Mouse (Mus musculus): Measurements from ENCODE around the gene Hspa12a. TPM values are rescaled to one million over a fixed set of nuclear protein-coding genes. Genes with fewer than 3 reads are reported as not detected.

The Hspa12a gene
- polyA plus RNA-seq, 1 experiment from 2014 or later, result 35.4 TPM

DNA sequence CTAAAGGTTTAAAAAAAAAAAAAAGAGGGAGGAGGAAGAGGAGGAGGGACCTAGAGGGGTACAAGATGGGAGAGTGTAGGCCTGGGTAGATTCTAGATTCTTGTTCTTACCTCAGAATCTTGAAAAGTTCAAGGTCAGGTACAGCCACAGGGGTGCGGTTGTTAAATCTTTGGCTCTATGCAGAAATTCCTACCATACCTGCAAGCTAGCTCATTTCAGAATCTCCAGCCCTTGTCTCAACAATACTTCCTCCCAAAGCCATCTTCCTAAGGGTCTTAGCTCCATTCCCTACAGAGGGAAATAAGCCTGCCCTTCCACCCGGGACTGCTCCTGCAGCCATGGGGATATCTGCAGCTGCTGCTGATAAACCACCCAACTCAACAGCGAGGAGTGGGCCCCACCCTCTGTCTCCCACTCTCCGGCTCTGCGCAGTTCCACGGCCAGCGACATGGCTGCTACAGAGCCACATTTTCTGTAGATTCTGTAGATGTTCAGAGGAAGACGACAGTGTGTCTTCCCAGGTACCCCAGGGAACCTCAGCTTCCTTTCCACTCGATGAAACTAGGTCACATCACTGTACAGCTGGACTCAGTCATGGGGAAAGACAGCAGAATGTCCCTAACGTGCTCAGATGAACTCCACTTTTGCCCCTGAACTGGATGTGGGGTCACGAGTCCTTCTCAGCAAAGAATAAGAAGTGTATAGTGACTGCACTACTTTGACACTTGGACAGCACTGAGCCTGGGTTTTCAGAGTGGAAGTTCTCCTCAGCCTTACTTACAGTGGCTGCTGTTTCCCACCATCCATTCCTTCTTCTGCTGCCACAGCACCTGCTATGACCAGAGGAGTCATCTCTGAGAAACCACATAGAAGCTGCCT, 70.8 kb downstream of the Hspa12a start:
- 78% methylated on average over 11 of the region's 11 CpGs for WGBS
- H3K9me3 ChIP-seq, result no peaks in the 10 kb centered on the region

DNA sequence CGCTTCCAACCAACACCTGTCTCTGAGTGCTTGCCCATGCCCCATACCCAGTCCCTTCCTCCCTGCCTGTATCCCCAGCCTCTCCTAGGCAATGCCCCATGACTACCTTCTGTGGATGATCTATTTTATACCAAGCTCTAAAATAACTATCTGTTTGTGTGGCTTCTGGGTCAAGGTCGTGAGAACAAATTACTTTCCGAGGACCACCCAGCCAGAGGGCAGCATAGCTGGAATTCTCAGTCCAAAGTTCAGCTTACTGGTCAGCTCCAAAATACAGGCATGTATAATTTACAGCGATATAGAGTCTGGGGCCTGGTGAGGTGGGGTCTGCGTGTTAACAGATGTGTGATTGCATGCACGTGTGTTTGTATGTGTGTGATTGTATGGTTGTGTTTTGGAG, 71.6 kb downstream of the Hspa12a start:
- no peak overlapping the region for H3K27ac ChIP-seq
- no peaks in the 10 kb centered on the region for H3K4me1 ChIP-seq (replicated peaks)
- no peaks in the 10 kb centered on the region for H3K36me3 ChIP-seq
- H3K9me3 ChIP-seq, result no peaks in the 10 kb centered on the region
- no peak overlapping the region for H3K4me2 ChIP-seq (replicated peaks)
- no peak overlapping the region for H3K9ac ChIP-seq (replicated peaks)
- ATAC-seq, result no peak
- no peak overlapping the region for H3K4me3 ChIP-seq (replicated peaks)
- WGBS, result 85% methylated on average over 6 of the region's 6 CpGs
- no peaks in the 10 kb centered on the region for H3K27me3 ChIP-seq

More for the DNA sequence above, 70.8 kb downstream of the Hspa12a start:
- Histone ChIP-seq H3K27me3 (no peaks in the 10 kb centered on the region), H3K27ac (no peak overlapping the region), H3K4me2 (replicated peaks) (no peak overlapping the region), H3K9ac (replicated peaks) (no peak overlapping the region), H3K36me3 (no peaks in the 10 kb centered on the region), H3K4me1 (replicated peaks) (no peaks in the 10 kb centered on the region), H3K4me3 (replicated peaks) (no peak overlapping the region)
- ATAC-seq, result no peak

DNA sequence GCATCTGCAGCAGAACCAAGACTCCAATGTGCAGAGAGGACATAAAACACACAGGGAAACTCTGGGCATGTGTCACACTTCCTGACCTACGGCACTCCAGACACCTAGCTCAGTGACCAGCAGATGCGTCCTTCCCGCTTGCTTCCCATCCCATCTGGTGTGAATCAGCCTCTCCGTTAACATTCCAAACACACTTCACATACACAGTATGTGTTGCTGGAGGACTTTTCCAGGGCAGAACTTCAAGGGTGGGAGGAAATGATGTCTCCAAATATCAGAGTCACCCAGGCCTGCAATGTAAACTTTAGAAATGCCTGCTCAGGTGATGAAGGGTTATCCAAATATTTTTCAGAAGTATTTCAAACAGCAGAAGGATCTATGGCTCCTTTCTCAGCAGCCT, 76.8 kb downstream of the Hspa12a start:
- ATAC-seq, result no peak
- H3K4me3 ChIP-seq (replicated peaks), result no peak overlapping the region
- H3K4me1 ChIP-seq (replicated peaks), result no peaks in the 10 kb centered on the region
- H3K27ac ChIP-seq, result no peak overlapping the region
- 86% methylated on average over 4 of the region's 4 CpGs for WGBS
- no peaks in the 10 kb centered on the region for H3K36me3 ChIP-seq
- H3K4me2 ChIP-seq (replicated peaks), result no peak overlapping the region
- H3K27me3 ChIP-seq, result no peaks in the 10 kb centered on the region
- no peaks in the 10 kb centered on the region for H3K9me3 ChIP-seq
- H3K9ac ChIP-seq (replicated peaks), result no peak overlapping the region

DNA sequence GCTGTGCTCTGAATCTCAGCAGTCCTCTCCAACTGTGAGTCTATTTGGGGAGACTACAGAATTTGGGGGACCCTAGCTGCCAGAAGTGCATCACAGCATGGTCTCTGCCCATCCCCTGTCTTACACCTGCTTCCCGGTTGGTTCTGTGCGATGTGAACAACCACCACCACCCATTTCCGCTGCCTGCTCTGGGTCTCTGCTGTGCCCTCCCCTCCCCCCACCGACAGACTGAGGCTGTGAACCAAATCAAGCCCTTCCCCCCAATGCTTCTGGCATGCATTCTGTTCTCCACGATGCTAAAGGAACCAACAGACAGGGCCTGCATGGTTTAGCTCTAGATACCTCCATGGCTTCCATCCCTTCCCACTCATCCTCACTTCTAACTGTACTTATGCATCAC, 78.2 kb downstream of the Hspa12a start:
- Histone ChIP-seq H3K4me1 (replicated peaks) (peaks cover 12% of the 10 kb centered on the region), H3K36me3 (no peaks in the 10 kb centered on the region), H3K27me3 (no peaks in the 10 kb centered on the region), H3K4me3 (replicated peaks) (no peak overlapping the region), H3K4me2 (replicated peaks) (no peak overlapping the region), H3K27ac (no peak overlapping the region), H3K9ac (replicated peaks) (no peak overlapping the region), H3K9me3 (no peaks in the 10 kb centered on the region)
- 47% methylated on average over 5 of the region's 5 CpGs for WGBS
- ATAC-seq, result no peak

DNA sequence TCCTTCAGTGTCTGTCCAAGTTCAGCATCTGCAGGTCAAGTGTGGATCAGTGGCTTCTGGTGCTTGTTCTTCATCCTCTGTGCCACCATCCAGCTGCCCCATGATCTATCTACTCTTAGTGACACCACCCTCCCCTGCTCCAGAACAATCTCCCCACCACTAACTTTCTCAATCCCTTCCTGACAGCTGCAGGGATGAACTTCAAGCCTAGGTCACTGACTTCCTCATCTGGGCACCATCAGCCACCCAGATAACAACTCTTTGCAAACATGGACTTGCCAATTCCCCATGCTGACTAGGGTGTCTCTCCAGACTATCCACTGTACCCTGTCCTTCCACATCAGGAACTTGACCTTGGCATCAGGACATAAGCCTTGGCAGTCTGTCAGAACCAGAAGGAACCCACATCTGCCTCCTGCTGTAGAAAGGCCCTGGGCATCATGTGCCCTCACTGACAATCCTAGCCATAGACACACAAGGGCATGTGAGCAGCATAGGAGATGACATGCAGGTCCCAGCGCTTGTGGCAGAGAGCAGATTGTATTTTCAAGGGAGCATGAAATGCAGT, 79.4 kb downstream of the Hspa12a start:
- H3K4me3 ChIP-seq (replicated peaks), result no peak overlapping the region
- H3K27me3 ChIP-seq, result no peaks in the 10 kb centered on the region
- no peaks in the 10 kb centered on the region for H3K9me3 ChIP-seq
- H3K4me1 ChIP-seq (replicated peaks), result peaks cover 23% of the 10 kb centered on the region
- no peak overlapping the region for H3K9ac ChIP-seq (replicated peaks)
- no peak overlapping the region for H3K27ac ChIP-seq
- H3K36me3 ChIP-seq, result no peaks in the 10 kb centered on the region
- no peak overlapping the region for H3K4me2 ChIP-seq (replicated peaks)
- 97% methylated on average over 1 of the region's 1 CpGs for WGBS
- ATAC-seq, result no peak

DNA sequence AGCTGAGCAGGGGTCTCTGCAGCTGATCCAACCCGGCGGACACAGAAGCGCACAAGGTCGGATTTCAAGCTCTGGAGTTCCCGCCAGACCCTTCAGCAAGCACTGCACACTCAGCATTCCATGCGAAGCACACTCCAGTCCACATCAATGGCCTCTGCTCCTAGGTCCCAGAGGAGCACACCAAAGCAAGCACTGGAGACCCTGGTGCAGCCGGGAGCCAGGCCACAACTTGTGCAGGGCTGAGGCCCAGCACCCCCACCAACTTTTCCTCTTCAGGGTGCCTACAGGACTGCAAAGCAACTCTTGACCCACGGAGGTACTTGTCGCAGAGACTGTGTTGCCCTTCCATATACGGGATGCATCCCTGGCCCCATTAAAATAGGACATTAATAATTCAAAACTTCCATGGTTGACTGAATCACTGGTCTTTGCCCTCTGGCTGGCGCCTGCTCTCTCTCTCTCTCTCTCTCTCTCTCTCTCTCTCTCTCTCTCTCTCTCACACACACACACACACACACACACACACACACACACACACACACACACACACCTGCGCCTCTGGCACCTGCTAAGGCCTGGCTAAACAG, 82.2 kb downstream of the Hspa12a start:
- H3K9me3 ChIP-seq, result no peaks in the 10 kb centered on the region
- no peaks in the 10 kb centered on the region for H3K27me3 ChIP-seq
- H3K36me3 ChIP-seq, result no peaks in the 10 kb centered on the region
- H3K9ac ChIP-seq (replicated peaks), result peak overlapping the region; percentile 68; the same call in 1 of the 2 replicates
- peak overlapping the region; percentile 69 for H3K4me2 ChIP-seq (replicated peaks)
- 13% methylated on average over 12 of the region's 12 CpGs for WGBS
- peak overlapping the region; percentile 70 for H3K27ac ChIP-seq
- ATAC-seq, result peak; percentile 70
- peaks cover 32% of the 10 kb centered on the region for H3K4me1 ChIP-seq (replicated peaks)
- H3K4me3 ChIP-seq (replicated peaks), result peak overlapping the region; percentile 56

DNA sequence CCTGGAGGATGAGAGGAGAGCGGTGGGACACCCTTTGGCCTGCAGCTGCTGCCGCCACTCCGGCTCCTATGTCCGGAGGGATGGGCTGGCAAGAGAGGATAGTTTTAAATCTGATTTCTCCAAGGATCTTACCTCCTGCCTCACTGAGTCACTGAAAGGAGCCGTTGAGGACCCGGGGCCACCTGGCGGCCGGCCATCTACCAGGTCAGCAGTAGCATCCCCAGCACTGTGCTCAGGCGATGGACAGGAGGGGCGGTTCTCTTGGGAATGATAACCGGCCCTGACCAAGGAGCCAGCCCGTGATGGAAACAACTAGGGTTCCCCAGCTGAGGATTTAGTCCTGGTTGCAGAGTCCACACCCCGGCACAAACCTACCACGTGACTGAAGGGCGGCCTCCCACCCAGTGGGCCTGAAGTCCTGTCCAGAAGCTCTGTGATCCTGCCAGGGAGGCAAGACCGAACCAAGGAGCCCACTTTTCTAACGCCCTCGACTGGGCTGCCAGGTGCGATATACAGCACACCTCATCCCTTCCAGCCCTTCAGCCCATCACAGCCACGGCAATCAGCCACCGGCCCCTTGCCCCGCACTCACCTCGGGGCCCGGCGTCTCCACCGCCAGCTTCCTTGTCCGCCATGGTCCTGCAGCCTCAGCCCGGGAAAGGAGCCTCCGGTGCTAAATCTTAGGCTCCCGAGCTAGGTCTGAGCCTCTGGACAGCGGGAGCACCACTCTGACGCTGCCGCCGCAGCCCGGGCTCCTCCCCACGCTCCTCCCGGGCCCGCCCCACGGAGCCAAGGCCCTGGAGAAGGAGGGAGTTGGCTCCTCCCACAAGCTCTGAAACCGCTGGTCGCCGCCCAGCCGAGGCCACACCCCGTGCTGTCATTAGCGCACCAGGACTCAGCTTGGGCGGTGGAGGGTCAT, 82.9 kb downstream of the Hspa12a start:
- Histone ChIP-seq H3K9me3 (no peaks in the 10 kb centered on the region), H3K9ac (replicated peaks) (peak overlapping the region; percentile 68), H3K4me3 (replicated peaks) (peak overlapping the region; percentile 56), H3K27me3 (no peaks in the 10 kb centered on the region), H3K4me1 (replicated peaks) (peaks cover 36% of the 10 kb centered on the region), H3K36me3 (no peaks in the 10 kb centered on the region), H3K4me2 (replicated peaks) (peak overlapping the region; percentile 69), H3K27ac (peak overlapping the region; percentile 70)
- peak; percentile 90 for ATAC-seq
- under 1% methylated on average over 45 of the region's 46 CpGs for WGBS

DNA sequence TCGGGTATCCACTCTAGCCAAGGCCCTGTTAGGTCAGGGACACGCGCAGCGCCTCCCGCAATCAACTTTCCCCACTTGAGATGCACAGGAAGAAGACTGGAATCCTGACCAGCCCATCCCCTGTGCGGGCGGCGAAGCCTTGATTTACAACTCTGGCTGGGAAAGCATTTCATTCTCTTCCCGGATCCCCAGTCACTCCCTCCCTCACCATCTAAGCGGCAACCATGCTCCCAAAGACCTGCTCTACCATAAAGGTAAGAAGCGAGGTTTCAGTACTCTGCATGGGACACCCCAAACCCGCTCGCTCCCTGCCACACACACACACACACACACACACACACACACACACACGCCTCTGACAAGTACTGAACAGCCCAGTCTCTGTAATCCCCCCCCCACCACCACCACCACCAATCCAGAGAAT, 83.6 kb downstream of the Hspa12a start:
- Histone ChIP-seq H3K9me3 (no peaks in the 10 kb centered on the region), H3K36me3 (no peaks in the 10 kb centered on the region), H3K4me3 (replicated peaks) (peak overlapping the region; percentile 56), H3K4me2 (replicated peaks) (peak overlapping the region; percentile 69), H3K9ac (replicated peaks) (peak overlapping the region; percentile 68), H3K4me1 (replicated peaks) (peaks cover 38% of the 10 kb centered on the region), H3K27ac (peak overlapping the region; percentile 70), H3K27me3 (no peaks in the 10 kb centered on the region)
- peak; percentile 44 for ATAC-seq
- 6% methylated on average over 14 of the region's 14 CpGs for WGBS

DNA sequence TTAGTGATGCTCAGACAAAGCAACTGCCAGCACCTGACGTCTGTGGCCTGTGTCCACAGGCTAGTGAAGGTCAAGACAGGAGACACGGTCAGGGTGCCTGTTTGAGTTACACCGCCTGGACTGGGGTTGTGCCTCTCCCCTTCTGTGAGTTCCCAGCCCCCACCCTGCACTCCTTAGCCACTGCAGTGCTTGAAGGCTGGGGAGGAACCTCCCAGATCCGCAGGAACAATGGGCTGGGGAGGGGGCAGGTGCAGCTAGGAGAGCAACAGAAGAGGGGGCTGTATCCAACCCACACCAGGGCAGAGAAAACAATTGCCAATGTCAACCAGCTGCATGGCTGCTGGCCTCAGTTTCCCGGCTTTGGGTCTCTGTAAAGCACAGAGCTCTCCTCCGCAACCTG, 84.1 kb downstream of the Hspa12a start:
- Histone ChIP-seq H3K27ac (peak overlapping the region; percentile 70), H3K9ac (replicated peaks) (peak overlapping the region; percentile 68), H3K4me3 (replicated peaks) (peak overlapping the region; percentile 56), H3K4me1 (replicated peaks) (peaks cover 39% of the 10 kb centered on the region), H3K36me3 (no peaks in the 10 kb centered on the region), H3K4me2 (replicated peaks) (peak overlapping the region; percentile 69), H3K9me3 (no peaks in the 10 kb centered on the region), H3K27me3 (no peaks in the 10 kb centered on the region)
- ATAC-seq, result no peak
- 14% methylated on average over 6 of the region's 6 CpGs for WGBS

DNA sequence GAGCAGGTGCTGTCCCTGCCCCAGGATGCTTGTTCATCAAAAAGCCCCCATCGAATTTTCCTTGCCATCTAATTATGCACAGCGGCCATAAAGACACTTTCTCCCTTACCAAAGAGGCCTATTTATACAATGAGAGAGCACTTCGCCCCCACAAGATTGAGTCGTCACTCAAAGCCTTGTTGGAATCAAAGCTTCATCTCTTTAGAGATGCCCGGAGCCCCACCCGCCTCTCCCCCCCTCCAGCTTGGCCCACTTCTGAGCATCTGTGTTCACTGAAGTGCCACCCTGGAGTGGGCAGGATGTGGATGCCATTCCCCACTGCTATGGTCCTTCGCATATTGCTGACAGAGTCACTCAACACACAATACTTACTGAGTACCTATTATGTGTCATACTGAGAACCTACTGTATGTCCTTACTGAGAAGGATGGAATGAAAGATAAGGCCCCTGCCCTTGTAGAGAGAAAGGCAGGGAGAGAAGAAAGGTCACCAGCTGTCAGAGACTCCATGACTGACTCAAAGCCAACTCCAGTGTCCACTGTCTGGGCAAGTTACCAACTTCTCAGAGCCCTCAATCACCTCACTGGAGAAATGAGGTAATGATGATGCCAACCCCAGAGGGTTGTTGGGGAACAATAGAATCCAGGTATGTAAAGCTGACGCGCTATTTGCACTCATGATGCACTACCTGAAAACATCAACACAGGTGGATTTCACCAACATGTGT, 87.2 kb downstream of the Hspa12a start:
- Histone ChIP-seq H3K9ac (replicated peaks) (no peak overlapping the region), H3K27ac (no peak overlapping the region), H3K9me3 (no peaks in the 10 kb centered on the region), H3K27me3 (no peaks in the 10 kb centered on the region), H3K36me3 (no peaks in the 10 kb centered on the region), H3K4me3 (replicated peaks) (no peak overlapping the region), H3K4me1 (replicated peaks) (peaks cover 38% of the 10 kb centered on the region), H3K4me2 (replicated peaks) (no peak overlapping the region)
- ATAC-seq, result no peak
- WGBS, result 68% methylated on average over 9 of the region's 9 CpGs

DNA sequence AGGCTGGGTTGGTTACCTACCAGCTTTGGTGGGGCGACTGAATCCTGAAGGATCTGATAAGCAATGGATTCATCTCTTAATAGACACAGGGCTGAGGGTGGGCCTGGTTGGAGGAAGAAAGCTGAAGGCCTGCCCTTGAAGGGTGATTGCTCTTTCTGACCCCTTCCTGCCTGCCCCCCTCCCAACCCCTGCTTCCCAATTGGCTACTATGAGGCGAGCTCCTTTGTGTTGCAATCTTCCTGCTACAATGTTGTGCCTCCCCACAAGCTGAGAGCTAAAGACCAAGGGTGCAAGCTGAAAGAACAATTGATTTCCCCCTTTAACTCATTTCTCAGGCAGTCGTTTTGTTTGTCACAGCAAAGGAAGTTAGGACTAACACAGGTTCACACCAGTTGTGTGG, 88.6 kb downstream of the Hspa12a start:
- Histone ChIP-seq H3K4me2 (replicated peaks) (no peak overlapping the region), H3K4me1 (replicated peaks) (peaks cover 24% of the 10 kb centered on the region), H3K36me3 (no peaks in the 10 kb centered on the region), H3K4me3 (replicated peaks) (no peak overlapping the region), H3K27me3 (no peaks in the 10 kb centered on the region), H3K9me3 (no peaks in the 10 kb centered on the region), H3K27ac (no peak overlapping the region), H3K9ac (replicated peaks) (no peak overlapping the region)
- WGBS, result 58% methylated on average over 3 of the region's 3 CpGs
- no peak for ATAC-seq
